Mouse (Mus musculus) MEL (cell line): Measurements from ENCODE around the gene Hic1.

ENCODE experiments used
- CTCF ChIP-seq, 3 experiments: IDR thresholded peaks in 2 of 3; conservative IDR thresholded peaks in 1 of 3; 2 replicates each; pipeline ENCODE4 v1.5.1; 2011 to 2012; ENCODE audit warnings: low read length in 3 of 3, low read depth in 2 of 3, mild to moderate bottlenecking in 2 of 3, improper control_type of control experiment in 1 of 3, inconsistent platforms in 1 of 3, mixed read lengths in 1 of 3, moderate library complexity in 1 of 3; ENCODE audit not compliant: control insufficient read depth in 1 of 3, insufficient read depth in 1 of 3, poor library complexity in 1 of 3, severe bottlenecking in 1 of 3
- EP300 ChIP-seq, 2 experiments: IDR thresholded peaks; 2 replicates each; pipeline ENCODE4 v1.6.1; 2011; ENCODE audit warnings: improper control_type of control experiment in 2 of 2, low read length in 2 of 2, low read depth in 1 of 2, mild to moderate bottlenecking in 1 of 2
- GATA1 ChIP-seq: IDR thresholded peaks from 2 replicates; pipeline ENCODE4 v1.6.1; 2011; ENCODE audit warnings: low read depth, low read length, improper control_type of control experiment
- KAT2A ChIP-seq: conservative IDR thresholded peaks from 2 replicates; pipeline ENCODE4 v1.6.1; 2012; ENCODE audit warnings: low read depth, low read length, improper control_type of control experiment, inconsistent platforms
- MAZ ChIP-seq: IDR thresholded peaks from 2 replicates; pipeline ENCODE4 v1.6.1; 2012; ENCODE audit warnings: low read depth, mild to moderate bottlenecking, inconsistent platforms, low read length, improper control_type of control experiment
- RCOR1 ChIP-seq: IDR thresholded peaks from 2 replicates; pipeline ENCODE4 v1.6.1; 2012; ENCODE audit warnings: low read depth, mild to moderate bottlenecking, inconsistent platforms, low read length, improper control_type of control experiment

DNA sequence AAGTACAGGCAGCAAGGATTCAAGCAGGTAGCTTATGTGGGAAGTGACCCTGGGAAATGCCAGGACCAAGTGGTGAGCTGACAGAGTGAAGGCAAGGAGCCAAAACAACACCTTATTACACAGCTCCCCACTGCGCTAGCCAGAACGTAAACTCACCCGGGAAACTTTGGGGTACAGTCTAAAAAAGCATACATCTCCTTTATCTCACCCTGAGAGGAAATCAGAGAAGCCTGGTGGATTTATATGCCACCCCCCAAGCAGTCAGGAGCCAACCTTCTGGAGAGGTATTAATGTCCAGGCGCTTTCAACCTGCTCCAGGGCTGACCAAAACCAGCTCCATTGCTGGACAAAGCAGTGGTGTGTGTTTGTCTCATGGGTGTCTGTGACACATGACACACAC, 34.6 kb upstream of the Hic1 start:
- TF ChIP-seq EP300 (IDR thresholded peaks at IDR 0.05; ENCODE audit: low read depth in 1 of 2, low read length in 2 of 2) = no peak
- TF ChIP-seq CTCF (IDR thresholded peaks at IDR 0.05 in 2 of 3, conservative IDR thresholded peaks at IDR 0.05 in 1 of 3; ENCODE audit: control insufficient read depth in 1 of 3, insufficient read depth in 1 of 3, low read depth in 2 of 3, low read length in 3 of 3, poor library complexity in 1 of 3, severe bottlenecking in 1 of 3) = no peak
- TF ChIP-seq KAT2A = no peak
- TF ChIP-seq GATA1 = no peak
- TF ChIP-seq MAZ = no peak
- no peak for TF ChIP-seq RCOR1
